Mouse (Mus musculus): ENCODE results near the gene Mecom. TPM values are rescaled to one million over a fixed set of nuclear protein-coding genes. Genes with fewer than 3 reads are reported as not detected.
A peak's percentile ranks its signal among the peaks of the same experiment; 100 is the strongest.

Mecom gene
- total and polyA plus RNA-seq, 2 experiments from 2014 or later = 2.6 to 5.1 TPM

DNA sequence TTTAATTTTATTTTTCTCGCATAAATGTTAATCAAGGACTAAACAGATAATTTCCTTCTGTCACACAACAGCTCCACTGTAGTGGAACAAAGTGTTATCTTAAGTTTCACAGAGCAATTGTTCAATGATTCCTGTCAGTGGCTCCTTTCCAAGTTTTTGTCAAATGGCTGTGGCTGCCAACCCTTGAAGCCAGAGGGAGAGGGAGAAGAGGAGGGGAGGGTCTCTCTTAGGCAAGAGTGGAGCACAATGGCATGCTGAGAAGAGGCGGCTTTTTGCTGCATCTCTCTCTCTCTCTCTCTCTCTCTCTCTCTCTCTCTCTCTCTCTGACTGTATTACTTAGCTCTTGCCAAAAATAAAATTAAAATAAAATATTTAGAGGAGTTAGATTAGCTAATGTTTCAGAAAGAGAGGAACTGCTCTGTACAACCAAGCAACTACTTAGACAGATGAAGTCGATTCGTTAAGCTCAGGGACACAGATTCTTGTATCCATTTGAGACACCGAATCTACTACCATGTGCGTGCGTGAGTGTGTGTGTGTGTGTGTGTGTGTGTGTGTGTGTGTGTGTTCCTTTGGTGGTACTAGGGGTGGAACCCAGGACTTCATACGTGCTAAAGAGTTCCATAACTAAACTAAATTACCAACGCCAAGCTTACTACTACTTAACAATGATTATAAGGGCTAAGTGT, 86.8 kb downstream of the Mecom start:
- Histone ChIP-seq H3K9ac (replicated peaks; ENCODE audit: low read length, poor library complexity, severe bottlenecking) (no peak overlapping the region), H3K9me3 (ENCODE audit: low read length) (no peaks in the 10 kb centered on the region), H3K4me1 (ENCODE audit: insufficient read depth, low read length) (no peaks in the 10 kb centered on the region), H3K27me3 (ENCODE audit: insufficient read depth, low read length) (no peaks in the 10 kb centered on the region), H3K4me2 (ENCODE audit: low read depth, low read length, poor library complexity, severe bottlenecking) (no peak overlapping the region), H3K27ac (ENCODE audit: low read depth, low read length) (no peak overlapping the region), H3K4me3 (ENCODE audit: low read depth, low read length) (no peak overlapping the region), H3K36me3 (ENCODE audit: insufficient read depth, low read length) (no peaks in the 10 kb centered on the region)
- TF ChIP-seq CTCF (IDR thresholded peaks at IDR 0.05) = no peak
- DNase-seq (ENCODE audit: low spot score) (peak; percentile 74), ATAC-seq (ENCODE audit: low FRiP score) (no peak)
- 69% methylated on average over 9 of the region's 9 CpGs for WGBS

DNA sequence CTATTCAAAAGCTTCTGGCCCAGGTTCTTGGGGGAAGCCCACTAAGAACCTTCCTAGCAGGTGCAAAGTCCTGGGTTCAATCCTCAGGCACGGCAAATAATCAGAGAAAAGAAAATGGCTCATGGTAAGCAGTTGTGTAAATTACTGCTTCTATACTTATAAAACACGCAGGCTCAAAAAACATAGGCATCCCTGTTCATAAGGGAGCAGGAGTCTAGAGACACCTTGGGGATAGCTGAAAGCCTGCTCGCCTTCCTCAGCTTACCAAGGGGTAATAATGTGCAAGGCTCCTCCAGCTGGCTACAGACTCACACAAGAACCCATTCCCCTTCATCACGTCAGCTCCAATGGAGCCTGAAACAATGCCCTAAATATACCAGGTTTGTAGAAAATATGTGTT, 88.2 kb downstream of the Mecom start:
- Histone ChIP-seq H3K4me2 (ENCODE audit: low read depth, low read length, poor library complexity, severe bottlenecking) (no peak overlapping the region), H3K9ac (replicated peaks; ENCODE audit: low read length, poor library complexity, severe bottlenecking) (no peak overlapping the region), H3K4me1 (ENCODE audit: insufficient read depth, low read length) (no peaks in the 10 kb centered on the region), H3K4me3 (ENCODE audit: low read depth, low read length) (no peak overlapping the region), H3K9me3 (ENCODE audit: low read length) (no peaks in the 10 kb centered on the region), H3K27ac (ENCODE audit: low read depth, low read length) (no peak overlapping the region), H3K27me3 (ENCODE audit: insufficient read depth, low read length) (no peaks in the 10 kb centered on the region), H3K36me3 (ENCODE audit: insufficient read depth, low read length) (no peaks in the 10 kb centered on the region)
- no peak for DNase-seq (ENCODE audit: low spot score)
- WGBS = 81% methylated on average over 4 of the region's 4 CpGs
- no peak for ATAC-seq (ENCODE audit: low FRiP score)
- TF ChIP-seq CTCF (IDR thresholded peaks at IDR 0.05) = no peak

DNA sequence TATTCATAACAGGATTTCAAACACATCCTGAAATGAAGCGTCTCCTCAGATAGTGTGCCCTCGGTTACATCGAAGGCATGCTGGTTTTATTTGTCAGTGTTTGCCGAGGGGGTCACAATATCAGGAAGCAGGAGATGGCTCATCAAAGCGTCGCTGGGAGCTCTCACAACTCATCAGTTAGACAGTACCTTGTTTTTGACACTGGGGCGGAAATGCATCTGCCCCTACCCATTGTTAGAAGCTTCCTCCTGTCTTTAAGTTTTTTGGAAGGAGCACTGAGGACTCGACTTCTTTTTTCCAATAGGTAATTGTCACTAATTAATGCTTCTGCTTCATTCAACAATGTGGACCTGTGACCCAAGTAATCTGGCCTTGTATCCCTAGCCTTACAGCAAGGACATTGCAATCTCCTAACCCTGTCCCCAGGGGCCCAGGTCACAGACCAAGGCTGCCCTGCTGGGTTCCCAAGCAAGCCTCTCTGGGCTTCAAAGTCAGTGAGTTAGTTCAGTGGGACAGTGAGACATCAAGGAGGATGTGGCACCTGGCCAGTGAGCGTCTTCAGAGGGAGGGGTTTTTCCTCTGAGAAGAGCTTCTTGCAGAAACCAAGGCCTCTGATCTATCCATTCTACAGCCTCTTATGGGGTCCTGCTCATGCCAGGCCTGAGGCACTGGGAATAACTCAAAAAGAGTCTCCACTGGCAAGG, 89.7 kb downstream of the Mecom start:
- Histone ChIP-seq H3K4me2 (ENCODE audit: low read depth, low read length, poor library complexity, severe bottlenecking) (no peak overlapping the region), H3K4me3 (ENCODE audit: low read depth, low read length) (no peak overlapping the region), H3K4me1 (ENCODE audit: insufficient read depth, low read length) (no peaks in the 10 kb centered on the region), H3K36me3 (ENCODE audit: insufficient read depth, low read length) (no peaks in the 10 kb centered on the region), H3K27ac (ENCODE audit: low read depth, low read length) (no peak overlapping the region), H3K27me3 (ENCODE audit: insufficient read depth, low read length) (no peaks in the 10 kb centered on the region), H3K9ac (replicated peaks; ENCODE audit: low read length, poor library complexity, severe bottlenecking) (no peak overlapping the region), H3K9me3 (ENCODE audit: low read length) (no peaks in the 10 kb centered on the region)
- no peak for TF ChIP-seq CTCF (IDR thresholded peaks at IDR 0.05)
- 66% methylated on average over 9 of the region's 9 CpGs for WGBS
- DNase-seq (ENCODE audit: low spot score) (no peak), ATAC-seq (ENCODE audit: low FRiP score) (no peak)

DNA sequence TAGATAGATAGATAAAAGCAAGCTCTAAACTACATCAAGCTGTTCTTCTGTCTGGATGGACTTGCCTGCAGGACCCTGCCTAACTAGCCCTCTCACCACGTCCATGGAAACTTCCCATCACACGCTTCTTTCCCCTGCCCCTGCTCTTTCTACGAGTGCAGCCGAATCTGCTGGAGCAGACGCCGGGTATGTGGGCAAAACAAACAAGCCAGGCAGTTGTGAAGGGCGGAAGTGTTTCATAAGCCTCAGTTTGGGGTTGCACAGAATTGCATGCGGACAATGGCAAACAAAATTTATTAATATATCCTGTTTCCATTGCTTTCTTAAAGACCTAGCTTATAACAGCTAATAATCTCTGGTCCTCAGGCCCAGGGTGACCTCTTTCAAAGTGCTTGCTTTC, 91.9 kb downstream of the Mecom start:
- H3K4me1 ChIP-seq (ENCODE audit: insufficient read depth, low read length) = no peaks in the 10 kb centered on the region
- no peak overlapping the region for H3K4me3 ChIP-seq (ENCODE audit: low read depth, low read length)
- no peaks in the 10 kb centered on the region for H3K9me3 ChIP-seq (ENCODE audit: low read length)
- WGBS = 80% methylated on average over 8 of the region's 8 CpGs
- DNase-seq (ENCODE audit: low spot score) (no peak), ATAC-seq (ENCODE audit: low FRiP score) (no peak)
- no peak overlapping the region for H3K9ac ChIP-seq (replicated peaks; ENCODE audit: low read length, poor library complexity, severe bottlenecking)
- H3K36me3 ChIP-seq (ENCODE audit: insufficient read depth, low read length) = no peaks in the 10 kb centered on the region
- no peak overlapping the region for H3K4me2 ChIP-seq (ENCODE audit: low read depth, low read length, poor library complexity, severe bottlenecking)
- no peak overlapping the region for H3K27ac ChIP-seq (ENCODE audit: low read depth, low read length)
- TF ChIP-seq CTCF (IDR thresholded peaks at IDR 0.05) = no peak
- no peaks in the 10 kb centered on the region for H3K27me3 ChIP-seq (ENCODE audit: insufficient read depth, low read length)

DNA sequence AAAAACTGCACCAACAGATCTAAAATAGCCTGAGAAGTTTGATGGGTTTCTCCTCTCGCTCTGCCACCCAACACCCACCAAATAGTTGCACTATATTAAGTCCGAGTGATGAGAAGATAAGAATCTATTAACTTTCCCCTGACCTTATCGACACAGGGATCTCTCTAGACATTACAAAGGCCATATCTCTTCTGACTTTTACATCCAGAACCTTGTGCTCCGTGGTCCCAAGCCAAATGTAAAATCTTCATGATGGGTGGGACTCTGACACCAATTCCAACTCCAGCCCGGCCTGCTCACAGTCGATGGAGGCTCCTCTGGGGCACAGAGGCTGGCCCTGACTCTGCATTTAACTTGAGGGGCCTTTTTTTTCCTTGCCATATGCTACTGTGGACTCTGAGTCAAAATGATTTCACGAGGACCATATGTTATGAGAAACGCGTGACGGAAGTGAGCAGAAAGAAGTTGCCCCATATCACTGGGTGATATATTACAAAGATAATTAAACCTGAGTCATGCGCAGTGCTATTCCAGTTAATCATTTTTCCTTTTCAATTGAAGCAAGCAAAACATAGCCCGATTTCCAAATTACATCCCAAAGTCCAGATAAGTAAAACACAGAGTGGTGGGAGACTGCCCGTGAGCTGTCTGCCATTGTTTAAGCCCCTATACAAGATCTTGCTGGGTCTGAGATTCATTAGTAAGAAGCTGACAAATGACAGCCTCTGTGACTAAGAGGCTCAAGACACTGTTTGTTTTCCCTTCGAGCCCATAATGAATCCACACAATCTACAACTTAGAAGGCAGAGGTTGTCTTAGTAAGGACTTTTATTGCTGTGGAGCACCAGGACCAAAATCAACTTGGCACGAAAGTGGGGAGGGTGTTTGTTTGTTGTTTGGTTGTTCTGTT, 94.0 kb downstream of the Mecom start:
- 63% methylated on average over 15 of the region's 15 CpGs for WGBS

More for the DNA sequence above, 94.0 kb downstream of the Mecom start:
- Histone ChIP-seq H3K4me2 (ENCODE audit: low read depth, low read length, poor library complexity, severe bottlenecking) (no peak overlapping the region), H3K36me3 (ENCODE audit: insufficient read depth, low read length) (no peaks in the 10 kb centered on the region), H3K4me1 (ENCODE audit: insufficient read depth, low read length) (no peaks in the 10 kb centered on the region), H3K27ac (ENCODE audit: low read depth, low read length) (no peak overlapping the region), H3K4me3 (ENCODE audit: low read depth, low read length) (no peak overlapping the region), H3K9me3 (ENCODE audit: low read length) (no peaks in the 10 kb centered on the region), H3K9ac (replicated peaks; ENCODE audit: low read length, poor library complexity, severe bottlenecking) (no peak overlapping the region), H3K27me3 (ENCODE audit: insufficient read depth, low read length) (no peaks in the 10 kb centered on the region)
- TF ChIP-seq CTCF (IDR thresholded peaks at IDR 0.05) = no peak
- DNase-seq (ENCODE audit: low spot score) (no peak), ATAC-seq (ENCODE audit: low FRiP score) (no peak)

Data from midbrain, postnatal 0 days (tissue).